Mouse (Mus musculus) induced T-regulatory cell, adult 2 months (primary cell): Measurements from ENCODE around the gene Tut1.

ENCODE experiments used
- DNase-seq: peaks from one replicate; pipeline ENCODE4 v3.0.0-alpha.2; 2012; ENCODE audit warnings: low read depth

The Tut1 gene

GRCm38 (mm10) chr19:8982303-8983149 lies 28.9 kb downstream of the Tut1 start:
- no peak for DNase-seq

GRCm38 (mm10) chr19:8983150-8983650 lies 29.6 kb downstream of the Tut1 start:
- peak; percentile 68 for DNase-seq

GRCm38 (mm10) chr19:8984255-8984868 lies 30.7 kb downstream of the Tut1 start:
- peak; percentile 99 for DNase-seq

GRCm38 (mm10) chr19:8985891-8986290 lies 32.2 kb downstream of the Tut1 start:
- DNase-seq = no peak

- DNase-seq = no peak
These were observed 34.2 kb downstream of the Tut1 start for GRCm38 (mm10) chr19:8987816-8988215.

- DNase-seq = peak; percentile 43
These were observed 34.9 kb downstream of the Tut1 start for GRCm38 (mm10) chr19:8988346-8989065.

GRCm38 (mm10) chr19:8989066-8989566 lies 35.5 kb downstream of the Tut1 start, which contains the start of gene Ahnak:
Gene Ahnak (plus strand): TSS chr19:8989284.
- DNase-seq = peak; percentile 83

- DNase-seq = peak; percentile 86
These were observed 36.2 kb downstream of the Tut1 start for GRCm38 (mm10) chr19:8989567-8990431.

- DNase-seq = peak; percentile 75
These were observed 36.9 kb downstream of the Tut1 start for GRCm38 (mm10) chr19:8990432-8991102.

- DNase-seq = peak; percentile 60
These were observed 37.7 kb downstream of the Tut1 start for GRCm38 (mm10) chr19:8991245-8991870.

- DNase-seq = peak; percentile 61
These were observed 38.5 kb downstream of the Tut1 start for GRCm38 (mm10) chr19:8991871-8992735.

- DNase-seq = peak; percentile 90
These were observed 39.4 kb downstream of the Tut1 start for GRCm38 (mm10) chr19:8992769-8993624.

- no peak for DNase-seq
These were observed 39.9 kb downstream of the Tut1 start for GRCm38 (mm10) chr19:8993625-8993912.

GRCm38 (mm10) chr19:8994813-8995607 lies 41.4 kb downstream of the Tut1 start:
- peak; percentile 53 for DNase-seq

GRCm38 (mm10) chr19:8996601-8997000 lies 43.0 kb downstream of the Tut1 start:
- peak; percentile 47 for DNase-seq

GRCm38 (mm10) chr19:8997546-8997945 lies 43.9 kb downstream of the Tut1 start:
- peak; percentile 92 for DNase-seq

GRCm38 (mm10) chr19:8998546-8998945 lies 44.9 kb downstream of the Tut1 start:
- DNase-seq = peak; percentile 75

- no peak for DNase-seq
These were observed 45.6 kb downstream of the Tut1 start for GRCm38 (mm10) chr19:8999223-8999622.
